Mouse (Mus musculus) kidney, postnatal 0 days (tissue): ENCODE measurements at regions not wholly inside any gene's neighbourhood (a gene's known extent, or its start where the extent isn't known, plus 50 kb on each side); places are given as distances from the start of the nearest gene placed in this dataset.

ENCODE experiments used
- ATAC-seq: fragments of 200-750 bp; cut with Nextera tagmentation; replicated peaks from 2 replicates; pipeline ENCODE4 v1.8.0; 2017; ENCODE audit warnings: low read depth, moderate number of reproducible peaks, moderate TSS enrichment, moderate library complexity; ENCODE audit not compliant: low FRiP score
- DNase-seq: peaks from one replicate; pipeline ENCODE4 v3.0.0-alpha.2; 2016; ENCODE audit warnings: low spot score
- H3K27ac ChIP-seq: fragments of 300-500 bp; sonication (generic); 2 replicates; pipeline ENCODE4 v1.5.1; 2014; ENCODE audit warnings: mild to moderate bottlenecking
- H3K27me3 ChIP-seq: fragments of 300-500 bp; sonication (generic); 2 replicates; pipeline ENCODE4 v1.6.1; 2014; ENCODE audit warnings: low read length, mixed read lengths; ENCODE audit not compliant: insufficient read depth
- H3K36me3 ChIP-seq: fragments of 300-500 bp; sonication (generic); 2 replicates; pipeline ENCODE4 v1.6.1; 2014; ENCODE audit warnings: low read length, mixed read lengths; ENCODE audit not compliant: insufficient read depth
- H3K4me1 ChIP-seq: fragments of 300-500 bp; sonication (generic); replicated peaks from 2 replicates; pipeline ENCODE4 v1.6.1; 2014; ENCODE audit warnings: antibody characterized with exemption, low read length, mixed read lengths; ENCODE audit not compliant: insufficient read depth
- H3K4me2 ChIP-seq: fragments of 300-500 bp; sonication (generic); 2 replicates; pipeline ENCODE4 v1.6.1; 2014; ENCODE audit warnings: mild to moderate bottlenecking, low read length, moderate library complexity, mixed read lengths
- H3K4me3 ChIP-seq: fragments of 300-500 bp; sonication (generic); replicated peaks from 2 replicates; pipeline ENCODE4 v1.5.1; 2014; ENCODE audit warnings: low read depth, low read length
- H3K9ac ChIP-seq: fragments of 300-500 bp; sonication (generic); 2 replicates; pipeline ENCODE4 v1.6.1; 2014; ENCODE audit warnings: low read depth, low read length
- H3K9me3 ChIP-seq: fragments of 300-500 bp; sonication (generic); replicated peaks from 2 replicates; pipeline ENCODE4 v1.6.1; 2016; ENCODE audit warnings: low read length, inconsistent platforms, mixed read lengths
- CTCF ChIP-seq: IDR thresholded peaks from 2 replicates; pipeline ENCODE4 v1.5.1; 2016; ENCODE audit warnings: antibody characterized with exemption, low read depth, mild to moderate bottlenecking, moderate library complexity
- WGBS: fragments of 180-500 bp; shearing (Covaris S2); extraction: QIAGEN DNeasy Blood & Tissue Kit; methylation state at CpG from one replicate; pipeline ENCODE4 v1.1.7; 2014; 5-methylcytosine and 5-hydroxymethylcytosine counted together

DNA sequence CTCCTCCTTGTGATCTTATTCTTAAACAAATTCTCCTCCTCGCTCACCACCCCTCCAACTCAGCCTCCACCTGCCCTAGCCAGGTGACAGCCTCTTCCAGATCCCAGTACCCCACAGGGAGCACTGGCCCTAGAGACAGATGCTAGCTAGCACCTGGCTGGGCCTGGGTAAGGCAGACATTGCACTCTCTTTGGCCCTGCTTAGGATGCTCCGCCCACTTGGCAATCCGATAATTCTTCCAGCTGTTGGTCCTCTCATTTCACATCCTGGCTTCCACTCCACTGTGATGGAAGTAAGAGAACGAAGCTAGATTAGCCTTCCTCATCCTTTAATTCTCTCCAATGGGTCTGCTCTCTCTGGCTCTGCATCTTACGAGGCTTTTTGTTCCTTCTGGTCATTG, 483.4 kb downstream of the Zfp536 start:
- Histone ChIP-seq H3K27ac (no peak overlapping the region), H3K27me3 (no peaks in the 10 kb centered on the region), H3K4me2 (peak overlapping the region; percentile 19; the same call in 1 of the 2 replicates), H3K4me1 (no peaks in the 10 kb centered on the region), H3K9ac (no peak overlapping the region), H3K4me3 (no peak overlapping the region), H3K9me3 (no peaks in the 10 kb centered on the region), H3K36me3 (no peaks in the 10 kb centered on the region)
- DNase-seq, result peak; percentile 39
- no peak for TF ChIP-seq CTCF
- WGBS, result 24% methylated on average over 5 of the region's 5 CpGs
- no peak for ATAC-seq

DNA sequence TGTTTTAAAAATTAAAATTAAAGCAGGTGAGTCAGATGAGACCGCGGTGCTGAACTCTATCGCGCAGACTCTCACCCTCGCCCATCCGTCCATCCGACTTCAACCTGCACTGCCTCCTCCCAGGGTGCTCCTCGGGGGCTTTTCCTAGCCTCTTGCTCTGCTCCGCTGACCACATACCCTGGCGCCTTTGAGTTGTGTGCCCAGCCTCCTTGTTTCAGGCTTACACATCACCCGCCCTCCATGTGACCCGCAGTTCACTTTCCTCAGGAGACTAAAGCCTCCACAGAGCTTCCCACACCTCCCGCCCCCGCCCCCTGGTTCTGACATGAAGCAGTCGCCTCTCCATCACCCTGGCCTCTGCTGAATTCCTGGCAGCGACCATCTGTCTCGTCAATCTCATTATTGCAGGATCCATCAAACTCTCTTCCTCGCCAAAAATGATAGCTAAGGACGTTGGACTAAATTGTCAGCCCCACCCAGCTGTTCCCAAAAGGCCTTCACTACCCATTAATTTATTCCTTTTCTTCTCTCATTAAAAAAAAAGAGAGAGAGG, 482.9 kb downstream of the Zfp536 start:
- peak overlapping the region; percentile 19; the same call in 1 of the 2 replicates for H3K4me2 ChIP-seq
- TF ChIP-seq CTCF, result no peak
- H3K4me1 ChIP-seq, result no peaks in the 10 kb centered on the region
- H3K4me3 ChIP-seq, result no peak overlapping the region
- no peak overlapping the region for H3K27ac ChIP-seq
- H3K36me3 ChIP-seq, result no peaks in the 10 kb centered on the region
- WGBS, result 22% methylated on average over 19 of the region's 19 CpGs
- no peaks in the 10 kb centered on the region for H3K27me3 ChIP-seq
- H3K9ac ChIP-seq, result no peak overlapping the region
- DNase-seq, result peak; percentile 8
- no peaks in the 10 kb centered on the region for H3K9me3 ChIP-seq
- ATAC-seq, result no peak

DNA sequence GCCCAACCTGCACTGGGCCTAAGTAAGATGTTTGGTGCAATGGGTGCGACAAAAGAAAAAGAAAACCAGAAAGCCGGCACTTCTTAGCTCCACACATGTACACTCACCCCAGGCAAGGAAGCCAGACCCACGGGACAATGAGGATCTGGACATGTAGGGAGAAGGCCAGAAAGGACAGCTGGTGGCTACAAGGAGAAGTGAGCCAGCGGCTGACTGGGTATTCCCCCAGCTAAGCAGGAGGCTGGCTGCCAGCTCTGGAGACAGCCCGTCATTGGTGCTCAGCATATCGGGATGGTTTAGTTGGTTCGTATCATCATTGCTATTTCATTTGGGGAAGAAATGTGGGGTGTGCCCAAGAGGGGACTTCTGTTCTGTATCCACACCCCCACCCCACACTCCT, 481.7 kb downstream of the Zfp536 start:
- H3K27me3 ChIP-seq, result no peaks in the 10 kb centered on the region
- 79% methylated on average over 7 of the region's 7 CpGs for WGBS
- no peak overlapping the region for H3K27ac ChIP-seq
- ATAC-seq, result no peak
- H3K4me1 ChIP-seq, result no peaks in the 10 kb centered on the region
- no peak for TF ChIP-seq CTCF
- H3K4me3 ChIP-seq, result no peak overlapping the region
- no peak overlapping the region for H3K9ac ChIP-seq
- DNase-seq, result no peak
- H3K4me2 ChIP-seq, result no peak overlapping the region
- no peaks in the 10 kb centered on the region for H3K9me3 ChIP-seq
- H3K36me3 ChIP-seq, result no peaks in the 10 kb centered on the region

DNA sequence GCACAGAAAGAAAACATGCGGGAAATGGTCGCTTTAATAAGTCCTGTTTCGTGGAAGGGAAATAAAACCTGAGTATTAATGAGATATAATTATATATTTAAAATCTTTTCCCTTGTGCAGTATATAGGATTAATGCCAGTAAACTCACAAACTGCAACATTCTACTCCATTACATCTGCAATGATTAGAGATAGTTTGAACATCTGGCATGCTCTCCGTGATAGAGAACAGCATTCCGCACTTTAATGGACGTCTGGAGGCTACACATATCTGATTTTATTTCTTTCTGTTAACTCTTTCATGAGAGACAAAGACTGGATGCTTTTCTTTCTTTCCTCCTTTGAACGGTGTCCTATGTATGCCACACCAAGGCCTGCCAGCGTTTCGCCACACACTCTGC, 480.9 kb downstream of the Zfp536 start:
- no peak for DNase-seq
- Histone ChIP-seq H3K4me1 (no peaks in the 10 kb centered on the region), H3K27ac (no peak overlapping the region), H3K36me3 (no peaks in the 10 kb centered on the region), H3K9me3 (no peaks in the 10 kb centered on the region), H3K9ac (no peak overlapping the region), H3K27me3 (no peaks in the 10 kb centered on the region), H3K4me3 (no peak overlapping the region), H3K4me2 (no peak overlapping the region)
- no peak for ATAC-seq
- WGBS, result 68% methylated on average over 9 of the region's 9 CpGs
- no peak for TF ChIP-seq CTCF

DNA sequence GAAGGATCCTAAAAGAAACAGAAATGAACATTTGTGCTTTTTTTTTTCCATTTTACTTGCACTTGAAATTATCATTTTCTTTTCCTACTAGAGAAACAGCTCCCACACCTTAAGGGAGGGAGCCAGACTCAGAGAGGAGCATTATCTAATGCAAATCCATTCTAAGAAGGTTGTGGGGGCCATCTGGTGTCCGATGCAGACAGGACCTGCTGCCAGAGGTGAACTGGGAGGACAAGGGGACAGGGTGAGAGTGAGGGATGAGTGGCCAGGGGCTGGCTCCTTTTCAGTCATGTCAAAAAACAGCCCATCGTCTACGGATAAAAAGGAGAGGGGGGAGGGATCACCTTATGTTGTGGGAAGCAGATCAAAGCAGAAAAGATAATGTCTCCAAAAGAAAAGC, 474.6 kb downstream of the Zfp536 start:
- peak; percentile 33; the same call in 1 of the 2 replicates for TF ChIP-seq CTCF
- ATAC-seq (no peak), DNase-seq (no peak)
- 8% methylated on average over 3 of the region's 3 CpGs for WGBS
- no peak overlapping the region for H3K27ac ChIP-seq
- no peaks in the 10 kb centered on the region for H3K4me1 ChIP-seq
- no peak overlapping the region for H3K4me2 ChIP-seq
- H3K27me3 ChIP-seq, result no peaks in the 10 kb centered on the region
- no peak overlapping the region for H3K9ac ChIP-seq
- H3K36me3 ChIP-seq, result no peaks in the 10 kb centered on the region
- no peaks in the 10 kb centered on the region for H3K9me3 ChIP-seq
- H3K4me3 ChIP-seq, result no peak overlapping the region

DNA sequence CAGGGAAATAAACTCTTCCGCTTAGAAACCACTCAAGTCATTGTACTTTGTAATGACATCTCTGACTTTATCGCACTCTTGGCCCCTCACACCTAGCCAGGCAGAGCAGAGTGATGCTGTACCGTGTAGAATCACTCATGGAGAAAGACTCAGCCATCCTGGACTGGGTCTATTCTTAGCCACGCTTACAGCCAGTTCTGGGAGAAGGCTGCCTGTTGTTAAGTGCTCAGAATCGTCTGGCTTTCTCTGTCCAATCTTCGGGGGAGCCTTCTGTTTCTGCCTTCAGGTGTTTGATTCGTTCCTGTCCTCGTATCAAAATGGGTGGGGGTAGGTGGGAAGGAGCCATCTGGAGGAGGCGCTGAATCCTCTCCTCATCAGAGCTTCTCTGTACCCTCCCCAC, 468.0 kb downstream of the Zfp536 start:
- DNase-seq (peak; percentile 47), ATAC-seq (no peak)
- H3K4me3 ChIP-seq, result no peak overlapping the region
- H3K36me3 ChIP-seq, result no peaks in the 10 kb centered on the region
- H3K9me3 ChIP-seq, result no peaks in the 10 kb centered on the region
- H3K27ac ChIP-seq, result no peak overlapping the region
- no peak overlapping the region for H3K9ac ChIP-seq
- WGBS, result 32% methylated on average over 9 of the region's 9 CpGs
- TF ChIP-seq CTCF, result no peak
- no peaks in the 10 kb centered on the region for H3K27me3 ChIP-seq
- H3K4me1 ChIP-seq, result no peaks in the 10 kb centered on the region
- no peak overlapping the region for H3K4me2 ChIP-seq

DNA sequence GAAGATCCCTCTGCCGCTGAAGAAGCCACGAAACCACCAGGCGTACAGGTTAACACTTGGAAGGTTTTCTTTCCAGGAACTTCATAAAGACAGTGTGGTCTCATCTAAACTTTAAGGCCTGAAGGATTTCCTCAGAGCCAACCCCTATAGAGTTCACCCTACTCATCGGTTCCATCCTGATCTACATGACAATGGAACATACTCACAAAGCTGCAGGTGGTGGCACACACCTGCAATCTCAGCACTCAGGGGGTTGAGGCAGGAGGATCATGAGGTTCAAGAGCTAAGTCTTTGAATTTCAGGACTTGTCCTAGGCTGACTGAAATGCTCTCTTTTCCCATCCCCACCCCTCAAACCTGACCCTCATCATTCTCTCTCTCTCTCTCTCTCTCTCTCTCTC, 466.2 kb downstream of the Zfp536 start:
- Histone ChIP-seq H3K27me3 (no peaks in the 10 kb centered on the region), H3K4me2 (no peak overlapping the region), H3K9ac (no peak overlapping the region), H3K27ac (no peak overlapping the region), H3K36me3 (no peaks in the 10 kb centered on the region), H3K4me3 (no peak overlapping the region), H3K9me3 (no peaks in the 10 kb centered on the region), H3K4me1 (no peaks in the 10 kb centered on the region)
- DNase-seq, result no peak
- no peak for TF ChIP-seq CTCF
- ATAC-seq, result no peak
- 78% methylated on average over 4 of the region's 4 CpGs for WGBS
